Mouse (Mus musculus): ENCODE measurements around the gene Efcab8.

GRCm38 (mm10) chr2:153734033-153734432, 45.7 kb upstream of the Efcab8 start:
- no peak for TF ChIP-seq CTCF (IDR thresholded peaks at IDR 0.05; ENCODE audit: low read depth)
- no peak for TF ChIP-seq EP300 (IDR thresholded peaks at IDR 0.05; ENCODE audit: low read depth)

All from heart, postnatal 0 days (tissue).